Mouse (Mus musculus) lung, postnatal 0 days (tissue): ENCODE measurements around the gene Prep. TPM values are rescaled to one million over a fixed set of nuclear protein-coding genes. Genes with fewer than 3 reads are reported as not detected.
"Not testable (repeated sequence)": the region's sequence is repeated elsewhere in the genome, so short reads cannot be mapped to it uniquely, and the experiment has no call there.

Experiments used
- ATAC-seq: fragments of 200-750 bp; cut with Nextera tagmentation; 2 replicates; pipeline ENCODE4 v1.8.0; 2017; ENCODE audit warnings: moderate library complexity
- DNase-seq: peaks from one replicate; pipeline ENCODE4 v3.0.0-alpha.2; 2016; ENCODE audit warnings: low spot score
- H3K27ac ChIP-seq: fragments of 300-500 bp; sonication (generic); 2 replicates; pipeline ENCODE4 v1.5.1; 2014; ENCODE audit warnings: antibody characterized with exemption, mild to moderate bottlenecking, low read length, mixed read lengths
- H3K27me3 ChIP-seq: fragments of 300-500 bp; sonication (generic); replicated peaks from 2 replicates; pipeline ENCODE4 v1.6.1; 2014; ENCODE audit warnings: low read length, mixed read lengths; ENCODE audit not compliant: insufficient read depth
- H3K36me3 ChIP-seq: fragments of 300-500 bp; sonication (generic); 2 replicates; pipeline ENCODE4 v1.6.1; 2014; ENCODE audit warnings: low read length, mixed read lengths; ENCODE audit not compliant: insufficient read depth
- H3K4me1 ChIP-seq: fragments of 300-500 bp; sonication (generic); 2 replicates; pipeline ENCODE4 v1.6.1; 2014; ENCODE audit warnings: antibody characterized with exemption, low read depth, low read length, mixed read lengths; ENCODE audit not compliant: insufficient read depth
- H3K4me2 ChIP-seq: fragments of 300-500 bp; sonication (generic); replicated peaks from 2 replicates; pipeline ENCODE4 v1.6.1; 2014; ENCODE audit warnings: low read depth, mild to moderate bottlenecking, low read length, moderate library complexity, mixed read lengths
- H3K4me3 ChIP-seq: fragments of 300-500 bp; sonication (generic); 2 replicates; pipeline ENCODE4 v1.5.1; 2014; ENCODE audit warnings: low read depth, low read length
- H3K9ac ChIP-seq: fragments of 300-500 bp; sonication (generic); replicated peaks from 2 replicates; pipeline ENCODE4 v1.6.1; 2014; ENCODE audit warnings: low read depth, mild to moderate bottlenecking
- H3K9me3 ChIP-seq: fragments of 300-500 bp; sonication (generic); 2 replicates; pipeline ENCODE4 v1.6.1; 2016; ENCODE audit warnings: low read length, mixed read lengths
- CTCF ChIP-seq: IDR thresholded peaks from 2 replicates; pipeline ENCODE4 v1.5.1; 2016; ENCODE audit warnings: antibody characterized with exemption, mild to moderate bottlenecking
- EP300 ChIP-seq: IDR thresholded peaks from 2 replicates; pipeline ENCODE4 v1.6.1; 2016; ENCODE audit warnings: antibody characterized with exemption, mild to moderate bottlenecking, control low read depth
- WGBS: fragments of 180-500 bp; shearing (Covaris S2); extraction: QIAGEN DNeasy Blood & Tissue Kit; methylation state at CpG from one replicate; pipeline ENCODE4 v1.1.7; 2014; 5-methylcytosine and 5-hydroxymethylcytosine counted together
- polyA plus RNA-seq: library from polyadenylated mRNA; unstranded; fragments of >200 nt; fragmentation: Nextera tagmentation; extraction: Ambion mirVana; gene quantifications from 2 replicates; pipeline ENCODE4 v1.2.1, GENCODE M21; 2015

Gene Prep
- polyA plus RNA-seq, 1 experiment from 2014 or later, result 20.1 TPM

- H3K4me3 ChIP-seq, result no peak overlapping the region
- no peaks in the 10 kb centered on the region for H3K27me3 ChIP-seq
- ATAC-seq, result no peak
- DNase-seq, result no peak
- no peak for TF ChIP-seq CTCF
- no peak for TF ChIP-seq EP300
- no peak overlapping the region for H3K4me2 ChIP-seq
- H3K27ac ChIP-seq, result no peak overlapping the region
- 70% methylated on average over 5 of the region's 5 CpGs for WGBS
- no peaks in the 10 kb centered on the region for H3K4me1 ChIP-seq
- peaks cover 29% of the 10 kb centered on the region; the same call in 1 of the 2 replicates for H3K36me3 ChIP-seq
- H3K9ac ChIP-seq, result no peak overlapping the region
- no peaks in the 10 kb centered on the region for H3K9me3 ChIP-seq
Measured at GRCm38 (mm10) chr10:45151137-45151536, 84.1 kb downstream of the Prep start.

- Histone ChIP-seq H3K9ac (no peak overlapping the region), H3K9me3 (no peaks in the 10 kb centered on the region), H3K27me3 (no peaks in the 10 kb centered on the region), H3K4me2 (no peak overlapping the region), H3K27ac (no peak overlapping the region), H3K36me3 (peaks cover 29% of the 10 kb centered on the region; the same call in 1 of the 2 replicates), H3K4me1 (no peaks in the 10 kb centered on the region), H3K4me3 (no peak overlapping the region)
- ATAC-seq (no peak), DNase-seq (no peak)
- 92% methylated on average over 12 of the region's 12 CpGs for WGBS
- TF ChIP-seq EP300 (no peak), CTCF (no peak)
Measured at GRCm38 (mm10) chr10:45151771-45152692, 85.0 kb downstream of the Prep start.

- 78% methylated on average over 14 of the region's 14 CpGs for WGBS
- Histone ChIP-seq H3K9ac (no peak overlapping the region), H3K27ac (no peak overlapping the region), H3K27me3 (no peaks in the 10 kb centered on the region), H3K4me2 (no peak overlapping the region), H3K36me3 (peaks cover 46% of the 10 kb centered on the region), H3K4me1 (no peaks in the 10 kb centered on the region), H3K9me3 (no peaks in the 10 kb centered on the region), H3K4me3 (no peak overlapping the region)
- TF ChIP-seq CTCF (no peak), EP300 (no peak)
- ATAC-seq, result no peak; the same call in 1 of the 2 replicates
- DNase-seq, result no peak
Measured at GRCm38 (mm10) chr10:45154557-45155060, 87.6 kb downstream of the Prep start.

GRCm38 (mm10) chr10:45165851-45166250 is 98.8 kb downstream of the Prep start:
- DNase-seq (no peak), ATAC-seq (no peak)
- H3K4me1 ChIP-seq, result no peaks in the 10 kb centered on the region
- H3K36me3 ChIP-seq, result no peaks in the 10 kb centered on the region
- H3K27ac ChIP-seq, result no peak overlapping the region
- H3K9me3 ChIP-seq, result no peaks in the 10 kb centered on the region
- TF ChIP-seq EP300, result no peak
- no peak for TF ChIP-seq CTCF
- H3K4me2 ChIP-seq, result no peak overlapping the region
- no peak overlapping the region for H3K9ac ChIP-seq
- H3K4me3 ChIP-seq, result no peak overlapping the region
- WGBS, result 89% methylated on average over 6 of the region's 8 CpGs
- H3K27me3 ChIP-seq, result no peaks in the 10 kb centered on the region

- no peaks in the 10 kb centered on the region for H3K9me3 ChIP-seq
- no peak overlapping the region for H3K4me3 ChIP-seq
- DNase-seq, result peak; percentile 10
- no peaks in the 10 kb centered on the region for H3K4me1 ChIP-seq
- no peak for ATAC-seq
- no peaks in the 10 kb centered on the region for H3K27me3 ChIP-seq
- H3K27ac ChIP-seq, result no peak overlapping the region
- H3K36me3 ChIP-seq, result no peaks in the 10 kb centered on the region
- no peak for TF ChIP-seq EP300
- no peak for TF ChIP-seq CTCF
- WGBS, result 68% methylated on average over 8 of the region's 8 CpGs
- H3K9ac ChIP-seq, result no peak overlapping the region
- H3K4me2 ChIP-seq, result no peak overlapping the region
Measured at GRCm38 (mm10) chr10:45173927-45174326, 106.9 kb downstream of the Prep start.

GRCm38 (mm10) chr10:45174345-45174744 is 107.3 kb downstream of the Prep start:
- H3K36me3 ChIP-seq, result no peaks in the 10 kb centered on the region
- no peaks in the 10 kb centered on the region for H3K9me3 ChIP-seq
- TF ChIP-seq EP300 (no peak), CTCF (no peak)
- H3K4me2 ChIP-seq, result no peak overlapping the region
- no peaks in the 10 kb centered on the region for H3K27me3 ChIP-seq
- H3K4me1 ChIP-seq, result no peaks in the 10 kb centered on the region
- ATAC-seq, result no peak
- H3K9ac ChIP-seq, result no peak overlapping the region
- H3K4me3 ChIP-seq, result no peak overlapping the region
- DNase-seq, result no peak
- H3K27ac ChIP-seq, result no peak overlapping the region
- 85% methylated on average over 3 of the region's 3 CpGs for WGBS

GRCm38 (mm10) chr10:45177798-45178197 is 110.8 kb downstream of the Prep start, which contains the start of gene Popdc3:
Gene Popdc3, plus strand, starts transcription at chr10:45178098.
- H3K27ac ChIP-seq, H3K4me2 ChIP-seq, H3K4me3 ChIP-seq, H3K9ac ChIP-seq, DNase-seq, H3K4me1 ChIP-seq, H3K36me3 ChIP-seq, H3K27me3 ChIP-seq, H3K9me3 ChIP-seq, ATAC-seq: not testable (repeated sequence)
- WGBS, result no CpG with 5 or more reads among the region's 5 CpGs
